9 mouse cellular contexts compared by ENCODE assay signal in genomic region chr2:34802565-34803245, GRCm38 (mm10). TPM values are rescaled to one million over a fixed set of nuclear protein-coding genes. Genes with fewer than 3 reads are reported as not detected.
DNase-seq lines count a peak whose midpoint lies in the region; ATAC-seq and TF ChIP-seq lines count a peak whose summit lies in the region.
"Not testable (repeated sequence)": the region's sequence is repeated elsewhere in the genome, so short reads cannot be mapped to it uniquely, and the experiment has no call there.
"Had no signal": no experiment of that assay in that cellular context is flagged by ENCODE, and none has a peak within 500 bp of the region (broad histone marks: within the 10 kb centered on the region; RNA-seq: fewer than 3 reads in every experiment).

No protein-coding gene starts in this region.

- under 1% methylated on average over 30 of the region's 32 CpGs for WGBS in embryonic facial prominence, embryonic 15.5 days
- WGBS in heart, embryonic 12.5 days, result under 1% methylated on average over 32 of the region's 32 CpGs
- WGBS in midbrain, embryonic 11.5 days, result under 1% methylated on average over 26 of the region's 32 CpGs
- under 1% methylated on average over 32 of the region's 32 CpGs for WGBS in small intestine, adult 2 months

- H3K27me3 ChIP-seq in embryonic facial prominence, embryonic 15.5 days; heart, embryonic 12.5 days (replicated peaks); midbrain, embryonic 11.5 days (ENCODE audit: control insufficient read depth, insufficient read depth, low read length); small intestine, adult 2 months (ENCODE audit: control insufficient read depth, insufficient read depth, low read length): not testable (repeated sequence)

- H3K4me3 ChIP-seq in embryonic facial prominence, embryonic 15.5 days (replicated peaks), result peak overlapping the region; percentile 70
- peak overlapping the region; percentile 81 for H3K4me3 ChIP-seq in heart, embryonic 12.5 days
- H3K4me3 ChIP-seq in midbrain, embryonic 11.5 days (ENCODE audit: low read depth, low read length), result peak overlapping the region; percentile 63
- H3K4me3 ChIP-seq in small intestine, adult 2 months (ENCODE audit: low read depth, low read length), result peak overlapping the region; percentile 81

- H3K4me1 ChIP-seq in embryonic facial prominence, embryonic 15.5 days, result peaks cover 29% of the 10 kb centered on the region
- H3K4me1 ChIP-seq in heart, embryonic 12.5 days (replicated peaks), result peaks cover 23% of the 10 kb centered on the region
- peaks cover 11% of the 10 kb centered on the region for H3K4me1 ChIP-seq in midbrain, embryonic 11.5 days (ENCODE audit: control insufficient read depth, insufficient read depth, low read length)
- H3K4me1 ChIP-seq in small intestine, adult 2 months (ENCODE audit: control insufficient read depth, insufficient read depth, insufficient read length, low read length), result not testable (repeated sequence)

- not testable (repeated sequence) for TF ChIP-seq CTCF in small intestine, adult 2 months (IDR thresholded peaks at IDR 0.05; ENCODE audit: extremely low read depth, insufficient read length, insufficient replicate concordance, low read depth, low read length)

- not testable (repeated sequence) for H3K9me3 ChIP-seq in embryonic facial prominence, embryonic 15.5 days (replicated peaks); heart, embryonic 12.5 days (replicated peaks); midbrain, embryonic 11.5 days (ENCODE audit: control insufficient read depth, low read length)

- peak overlapping the region; percentile 59 for H3K4me2 ChIP-seq in embryonic facial prominence, embryonic 15.5 days (replicated peaks)
- peak overlapping the region; percentile 81 for H3K4me2 ChIP-seq in heart, embryonic 12.5 days
- peak overlapping the region; percentile 70 for H3K4me2 ChIP-seq in midbrain, embryonic 11.5 days

- TF ChIP-seq POLR2A in small intestine, adult 2 months (IDR thresholded peaks at IDR 0.05; ENCODE audit: low read depth, low read length), result not testable (repeated sequence)

- 0 out of 2 replicates have a peak, but pooled peaks have one; percentile 9 for ATAC-seq in embryonic facial prominence, embryonic 15.5 days (ENCODE audit: insufficient number of reproducible peaks, low FRiP score, low TSS enrichment, low read depth)
- ATAC-seq in heart, embryonic 12.5 days (ENCODE audit: insufficient number of reproducible peaks, low FRiP score), result peak; percentile 65
- ATAC-seq in midbrain, embryonic 11.5 days (ENCODE audit: low FRiP score), result peak; percentile 65

- H3K27ac ChIP-seq in embryonic facial prominence, embryonic 15.5 days (replicated peaks), result peak overlapping the region; percentile 94
- peak overlapping the region; percentile 97 for H3K27ac ChIP-seq in heart, embryonic 12.5 days (ENCODE audit: poor library complexity, severe bottlenecking)
- H3K27ac ChIP-seq in midbrain, embryonic 11.5 days (ENCODE audit: low read depth, low read length), result peak overlapping the region; percentile 77
- peak overlapping the region; percentile 75 for H3K27ac ChIP-seq in small intestine, adult 2 months (ENCODE audit: insufficient read depth, low read depth, low read length)

- H3K36me3 ChIP-seq in embryonic facial prominence, embryonic 15.5 days, result peaks cover 16% of the 10 kb centered on the region; the same call in 1 of the 2 replicates
- H3K36me3 ChIP-seq in heart, embryonic 12.5 days, result peaks cover 19% of the 10 kb centered on the region
- not testable (repeated sequence) for H3K36me3 ChIP-seq in midbrain, embryonic 11.5 days (ENCODE audit: control insufficient read depth, insufficient read depth, low read length)
- H3K36me3 ChIP-seq in small intestine, adult 2 months (ENCODE audit: control insufficient read depth, insufficient read depth, low read length), result peaks cover 15% of the 10 kb centered on the region

- DNase-seq in B cell, adult 2 months, result peak; percentile 58 to 64
- DNase-seq in adrenal gland, postnatal 14 days, result peak; percentile 68
- peak; percentile 22 for DNase-seq in kidney, adult 18-20 months
- DNase-seq in liver, result peak; percentile 67
- DNase-seq in midbrain, embryonic 11.5 days (ENCODE audit: low spot score, missing footprints), result peak; percentile 85

- H3K9ac ChIP-seq in embryonic facial prominence, embryonic 15.5 days, result peak overlapping the region; percentile 85
- H3K9ac ChIP-seq in heart, embryonic 12.5 days, result peak overlapping the region; percentile 90
- H3K9ac ChIP-seq in midbrain, embryonic 11.5 days (ENCODE audit: low read length), result peak overlapping the region; percentile 77

RNA-seq across cellular contexts. Expression of gene Rabepk, which starts 3.0 kb away (rescaled TPM):
- 24.8 and 29.7 TPM in 2 replicates for total RNA-seq in adrenal gland, postnatal 14 days (2021)
- 38.9 and 41.0 TPM in 2 replicates for polyA plus RNA-seq in embryonic facial prominence, embryonic 15.5 days (2015; fragmentation: Nextera tagmentation; extraction: Ambion mirVana)
- 26.0 and 26.1 TPM in 2 replicates for polyA plus RNA-seq in heart, embryonic 12.5 days (2016; fragmentation: Nextera tagmentation; extraction: Ambion mirVana)
- polyA plus RNA-seq in midbrain, embryonic 11.5 days (2014; fragmentation: Nextera tagmentation; extraction: Ambion mirVana), result 28.8 and 31.3 TPM in 2 replicates
- 16.2 and 16.9 TPM in 2 replicates for polyA plus RNA-seq in small intestine, adult 2 months (2012; rRNA removed)

RNA-seq across cellular contexts. Expression of gene Fbxw2, which starts 23.4 kb away (rescaled TPM):
- 67.5 and 75.5 TPM in 2 replicates for total RNA-seq in adrenal gland, postnatal 14 days (2021)
- 90.4 and 95.6 TPM in 2 replicates for polyA plus RNA-seq in embryonic facial prominence, embryonic 15.5 days (2015; fragmentation: Nextera tagmentation; extraction: Ambion mirVana)
- polyA plus RNA-seq in heart, embryonic 12.5 days (2016; fragmentation: Nextera tagmentation; extraction: Ambion mirVana), result 60.1 and 66.9 TPM in 2 replicates
- 63.7 and 66.8 TPM in 2 replicates for polyA plus RNA-seq in midbrain, embryonic 11.5 days (2014; fragmentation: Nextera tagmentation; extraction: Ambion mirVana)
- 10.1 and 17.0 TPM in 2 replicates for polyA plus RNA-seq in small intestine, adult 2 months (2012; rRNA removed)

RNA-seq across cellular contexts. Expression of gene Gm34653, which starts 30.1 kb away (rescaled TPM):
- not detected in 2 replicates for total RNA-seq in adrenal gland, postnatal 14 days (2021)
- 0.20 and 0.39 TPM in 2 replicates for polyA plus RNA-seq in embryonic facial prominence, embryonic 15.5 days (2015; fragmentation: Nextera tagmentation; extraction: Ambion mirVana)
- not detected in 2 replicates for polyA plus RNA-seq in heart, embryonic 12.5 days (2016; fragmentation: Nextera tagmentation; extraction: Ambion mirVana)
- not detected in 2 replicates for polyA plus RNA-seq in midbrain, embryonic 11.5 days (2014; fragmentation: Nextera tagmentation; extraction: Ambion mirVana)
- polyA plus RNA-seq in small intestine, adult 2 months (2012; rRNA removed), result not detected in 2 replicates
- polyA plus RNA-seq: frontal cortex, adult 2 months had no signal

RNA-seq across cellular contexts. Expression of gene Hspa5, which starts 30.9 kb away (rescaled TPM):
- total RNA-seq in adrenal gland, postnatal 14 days (2021), result 552 and 555 TPM in 2 replicates
- 771 and 838 TPM in 2 replicates for polyA plus RNA-seq in embryonic facial prominence, embryonic 15.5 days (2015; fragmentation: Nextera tagmentation; extraction: Ambion mirVana)
- polyA plus RNA-seq in heart, embryonic 12.5 days (2016; fragmentation: Nextera tagmentation; extraction: Ambion mirVana), result 916 and 917 TPM in 2 replicates
- 846 and 849 TPM in 2 replicates for polyA plus RNA-seq in midbrain, embryonic 11.5 days (2014; fragmentation: Nextera tagmentation; extraction: Ambion mirVana)
- polyA plus RNA-seq in small intestine, adult 2 months (2012; rRNA removed), result 252 and 340 TPM in 2 replicates

RNA-seq across cellular contexts. Expression of gene Gapvd1, which starts 47.7 kb away (rescaled TPM):
- total RNA-seq in adrenal gland, postnatal 14 days (2021), result 55.5 and 58.2 TPM in 2 replicates
- polyA plus RNA-seq in embryonic facial prominence, embryonic 15.5 days (2015; fragmentation: Nextera tagmentation; extraction: Ambion mirVana), result 79.7 and 80.3 TPM in 2 replicates
- 78.5 and 81.3 TPM in 2 replicates for polyA plus RNA-seq in heart, embryonic 12.5 days (2016; fragmentation: Nextera tagmentation; extraction: Ambion mirVana)
- polyA plus RNA-seq in midbrain, embryonic 11.5 days (2014; fragmentation: Nextera tagmentation; extraction: Ambion mirVana), result 102 and 104 TPM in 2 replicates
- polyA plus RNA-seq in small intestine, adult 2 months (2012; rRNA removed), result 4.8 and 7.3 TPM in 2 replicates

Comparison
In these comparisons a context has a peak if more than half of its experiments do, and no peak if none do; other contexts are left out.
1. Peak in every context shown above with its lines: DNase-seq, ATAC-seq, H3K4me3 ChIP-seq and H3K27ac ChIP-seq.
2. DNase-seq: peak in every context shown above with its lines; median percentile 85 in midbrain, embryonic 11.5 days; 68 in adrenal gland, postnatal 14 days; 67 in liver; 61 in B cell, adult 2 months; 22 in kidney, adult 18-20 months.
3. ATAC-seq: peak in every context shown above with its lines; median percentile 65 in heart, embryonic 12.5 days; 65 in midbrain, embryonic 11.5 days; 9 in embryonic facial prominence, embryonic 15.5 days.